In the genomic region with DNA sequence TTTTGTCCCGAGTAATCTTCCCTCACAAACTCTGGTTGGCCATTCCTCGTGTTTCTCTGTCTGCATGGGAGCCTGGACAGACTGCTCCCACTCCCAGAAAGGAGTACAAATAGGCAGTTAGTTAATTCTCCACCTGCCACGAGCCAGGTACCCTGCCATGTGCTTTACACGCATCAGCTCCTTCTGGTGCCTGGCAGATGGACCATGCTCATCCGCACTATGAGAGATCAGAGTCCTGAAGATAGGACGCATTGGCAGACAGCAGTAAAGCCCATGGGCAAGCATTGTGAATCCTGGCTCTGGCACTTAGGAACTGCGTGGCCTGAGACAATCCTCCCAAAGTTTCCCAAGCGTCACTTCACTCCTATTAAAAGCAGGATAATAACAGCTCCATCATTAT, we compare ENCODE assay signal across 17 mouse cellular contexts.
A peak's percentile ranks its signal among the peaks of the same experiment; 100 is the strongest.
DNase-seq lines count a peak whose midpoint lies in the region; TF ChIP-seq lines count a peak whose summit lies in the region.
"Had no signal": no experiment of that assay in that cellular context is flagged by ENCODE, and none has a peak within 500 bp of the region (broad histone marks: within the 10 kb centered on the region; RNA-seq: fewer than 3 reads in every experiment).

No protein-coding gene starts in this region.

- DNase-seq in kidney, adult 2 months = peak; percentile 65
- no peak for DNase-seq in kidney, postnatal 14 days
- peak; percentile 82 for DNase-seq in brain, adult 2 months (ENCODE audit: low read depth, low spot score)
- DNase-seq in cerebellum, adult 11-12 months = peak; percentile 71
- peak; percentile 78 to 87 for DNase-seq in cerebellum, postnatal 10 days
- DNase-seq in lung, postnatal 14 days = no peak
- DNase-seq in T-cell, adult 2 months (ENCODE audit: low spot score) = no peak
- DNase-seq: adrenal gland, adult 8-10 months; gastrocnemius, postnatal 10 days; liver; right cerebral cortex, postnatal 4 days; thymus, postnatal 14 days had no signal

- no peak overlapping the region for H3K4me3 ChIP-seq in kidney, adult 2 months (ENCODE audit: insufficient read depth, low read depth, low read length)
- H3K4me3 ChIP-seq: heart, embryonic 10.5 days; limb, embryonic 10.5 days; liver, embryonic 15.5 days; lung, embryonic 15.5 days had no signal

- TF ChIP-seq POLR2A in kidney, adult 2 months (IDR thresholded peaks at IDR 0.05; ENCODE audit: low read depth, low read length) = no peak

- H3K36me3 ChIP-seq in kidney, adult 2 months (ENCODE audit: control insufficient read depth, insufficient read depth, low read length) = no peaks in the 10 kb centered on the region
- H3K36me3 ChIP-seq: heart, embryonic 10.5 days; limb, embryonic 10.5 days; liver, embryonic 15.5 days; lung, embryonic 15.5 days had no signal

- no peak overlapping the region for H3K27ac ChIP-seq in kidney, adult 2 months (ENCODE audit: insufficient read depth, low read depth, low read length)
- H3K27ac ChIP-seq: heart, embryonic 10.5 days; limb, embryonic 10.5 days; liver, embryonic 15.5 days; lung, embryonic 15.5 days; macrophage had no signal

- H3K27me3 ChIP-seq in kidney, adult 2 months (replicated peaks; ENCODE audit: control insufficient read depth, insufficient read depth, low read length) = no peaks in the 10 kb centered on the region
- H3K27me3 ChIP-seq: liver, embryonic 15.5 days; lung, embryonic 15.5 days had no signal

- WGBS in kidney, adult 2 months = 62% methylated on average over 8 of the region's 8 CpGs

- TF ChIP-seq CTCF in kidney, adult 2 months (conservative IDR thresholded peaks at IDR 0.05; ENCODE audit: insufficient read depth, insufficient read length, low read depth, low read length) = no peak

- H3K4me1 ChIP-seq in kidney, adult 2 months (ENCODE audit: control insufficient read depth, insufficient read depth, low read length) = no peaks in the 10 kb centered on the region
- H3K4me1 ChIP-seq: limb, embryonic 10.5 days; liver, embryonic 15.5 days; lung, embryonic 15.5 days had no signal

Comparison
In these comparisons a context has a peak if more than half of its experiments do, and no peak if none do; other contexts are left out.
1. DNase-seq: peak in kidney, adult 2 months (single experiment), brain, adult 2 months (single experiment), cerebellum, adult 11-12 months (single experiment) and cerebellum, postnatal 10 days (2 of 2); none in kidney, postnatal 14 days (single experiment), lung, postnatal 14 days (single experiment) and T-cell, adult 2 months (single experiment).